Mouse (Mus musculus) Muller cell, postnatal 12 days (primary cell): ENCODE data around the gene Eci1.
A peak's percentile ranks its signal among the peaks of the same experiment; 100 is the strongest.
"Not testable (repeated sequence)": the region's sequence is repeated elsewhere in the genome, so short reads cannot be mapped to it uniquely, and the experiment has no call there.

Experiments used
- DNase-seq: peaks from one replicate; pipeline ENCODE4 v3.0.0-alpha.2; 2015; ENCODE audit errors: inconsistent ontology term

Eci1 gene

GRCm38 (mm10) chr17:24426471-24427169 is at the start of gene Eci1:
TSS of gene Eci1 (plus strand) at chr17:24426641.
- peak; percentile 98 for DNase-seq

- DNase-seq = no peak
Observed at GRCm38 (mm10) chr17:24378496-24378895, 47.9 kb upstream of the Eci1 start.

DNA sequence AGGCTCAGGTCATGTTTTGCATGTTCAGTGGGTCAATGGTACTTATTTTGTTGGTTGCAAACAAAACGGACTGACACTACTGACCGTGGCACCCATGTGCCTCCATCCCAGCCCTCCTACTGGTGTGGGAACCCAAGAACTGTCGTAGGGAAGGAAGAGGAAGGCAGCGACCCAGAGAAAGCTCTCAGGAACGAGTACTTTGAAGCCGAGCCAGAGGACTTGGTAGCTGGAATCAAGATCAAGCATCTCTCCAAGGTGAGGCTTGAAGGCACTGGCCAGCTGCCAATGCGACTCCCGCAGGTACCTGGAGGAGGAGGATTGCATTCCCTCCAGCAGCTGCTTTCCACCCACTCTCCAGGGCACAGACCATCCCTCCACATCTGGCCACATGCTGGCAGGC is 42.7 kb upstream of the Eci1 start:
- no peak for DNase-seq

DNA sequence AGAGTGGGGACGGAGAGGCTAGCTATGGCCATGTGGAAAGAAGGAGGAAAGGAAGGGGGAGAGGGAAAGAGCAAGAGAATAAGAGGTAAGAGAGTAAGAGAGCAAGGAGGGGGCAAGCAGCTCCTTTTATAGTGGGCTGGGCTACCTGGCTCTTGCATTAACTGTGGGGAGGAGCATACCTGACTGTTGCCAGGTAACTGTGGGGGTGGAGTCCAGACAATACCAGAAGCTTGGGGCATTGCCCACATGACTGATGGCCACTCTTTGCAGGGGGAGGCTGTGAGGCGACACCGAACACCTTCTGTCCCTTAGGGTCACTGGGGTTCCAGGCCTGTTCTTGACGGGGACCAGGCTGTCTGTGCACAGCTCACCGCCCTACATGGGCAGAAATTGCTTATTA is 37.7 kb upstream of the Eci1 start:
- no peak for DNase-seq

DNA sequence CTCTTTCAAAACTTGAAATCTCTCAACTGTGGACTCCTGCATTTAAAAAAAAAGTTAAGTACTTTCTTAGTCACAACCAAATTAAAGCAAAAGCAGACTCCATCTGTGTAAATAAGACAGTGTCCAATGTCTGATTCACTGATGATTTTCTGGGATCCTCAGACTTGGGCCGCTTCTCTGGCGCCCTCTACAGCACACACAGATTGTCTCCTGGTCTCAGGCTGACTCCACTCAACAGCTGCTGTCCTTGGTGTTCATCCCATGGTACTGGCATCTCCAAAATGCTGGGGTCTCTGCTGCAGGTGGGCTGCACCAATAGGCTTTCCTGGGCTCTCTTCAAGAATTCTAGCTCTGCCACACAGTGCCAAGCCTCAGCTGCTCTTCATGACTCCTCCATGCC is 36.6 kb upstream of the Eci1 start:
- peak; percentile 27 for DNase-seq

DNA sequence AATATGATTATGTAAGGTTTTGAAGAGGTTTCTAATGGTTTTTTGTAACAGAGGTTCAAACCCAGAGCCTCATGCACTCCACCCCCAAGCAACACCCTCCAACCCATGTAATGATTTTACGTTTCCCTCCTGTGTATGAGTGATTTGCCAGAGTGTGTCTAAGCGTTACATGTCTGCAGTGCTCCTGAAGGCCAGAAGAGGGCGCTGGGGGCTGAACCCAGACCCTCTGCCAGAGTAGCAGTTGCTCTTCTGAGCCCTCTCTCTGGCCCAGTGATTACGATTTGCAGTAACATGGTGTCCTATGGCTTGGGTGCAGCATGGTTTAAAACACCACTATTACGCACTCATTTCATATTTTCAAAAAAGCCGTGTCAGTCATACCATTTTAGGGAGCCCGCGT is 35.3 kb upstream of the Eci1 start:
- no peak for DNase-seq

GRCm38 (mm10) chr17:24393527-24393926 is 32.9 kb upstream of the Eci1 start:
- no peak for DNase-seq

- no peak for DNase-seq
Observed at GRCm38 (mm10) chr17:24394456-24394855, 32.0 kb upstream of the Eci1 start.

DNA sequence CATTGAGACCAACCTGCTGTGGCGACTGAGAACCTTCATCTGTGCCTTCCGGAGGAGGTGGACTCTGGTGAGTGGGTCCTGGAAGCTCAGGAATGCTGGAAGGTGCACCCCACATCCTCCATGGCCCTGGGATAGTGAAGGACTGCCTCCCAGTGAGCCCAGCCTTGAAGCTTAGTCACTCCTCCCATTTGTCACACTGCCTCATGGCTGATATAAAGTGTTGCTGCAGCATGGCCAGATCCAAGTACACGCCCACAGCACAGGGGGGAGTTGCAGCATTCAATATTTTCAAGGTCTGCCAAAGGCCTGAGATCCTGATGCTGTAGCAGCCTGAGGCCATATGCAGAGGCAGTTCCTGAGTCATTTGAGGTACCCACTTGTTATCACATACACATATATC is 24.1 kb upstream of the Eci1 start:
- DNase-seq = no peak

GRCm38 (mm10) chr17:24407116-24407803 is 19.2 kb upstream of the Eci1 start:
- no peak for DNase-seq

GRCm38 (mm10) chr17:24413557-24414211 is 12.8 kb upstream of the Eci1 start:
- no peak for DNase-seq

DNA sequence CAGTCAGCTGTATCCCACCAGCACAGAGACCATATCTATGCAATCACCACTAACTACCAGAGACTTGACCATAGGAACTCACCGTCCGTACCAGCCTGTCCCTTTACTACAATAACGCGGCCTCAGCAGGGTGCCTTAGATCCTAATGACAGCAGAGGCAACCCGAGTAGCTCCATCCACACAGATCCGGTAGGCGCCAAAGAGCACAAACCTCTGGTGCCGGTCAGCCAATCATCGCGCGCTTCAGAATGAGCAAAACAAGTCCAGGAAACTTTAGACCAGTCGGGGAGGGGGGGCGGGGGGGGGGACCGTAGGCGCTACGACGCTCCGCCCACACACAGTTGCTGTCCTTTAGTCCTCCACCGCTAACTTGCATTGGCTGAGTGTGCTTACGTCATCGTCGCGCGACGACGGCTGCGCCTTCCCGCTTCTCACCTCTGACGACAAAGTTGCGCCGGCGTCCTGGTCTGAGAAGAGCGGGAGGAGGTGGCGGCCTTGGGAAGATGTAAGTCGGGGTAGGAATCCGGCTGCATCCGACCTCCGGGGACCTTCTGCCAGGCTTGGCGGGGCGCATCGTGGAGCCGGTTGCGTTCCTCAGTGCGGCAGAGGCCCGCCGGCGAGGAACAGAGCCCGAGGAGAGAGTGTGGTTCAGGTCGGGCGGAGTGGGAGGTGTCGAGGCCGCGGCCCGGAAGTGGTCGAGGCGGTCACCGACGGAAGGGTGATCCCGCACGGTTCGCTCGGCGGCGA is 12.0 kb upstream of the Eci1 start, which contains the start of gene Rnps1:
Rnps1 (plus strand) TSS at position 336 of the 747 bp plus-strand sequence.
- DNase-seq = peak; percentile 99

- DNase-seq = no peak
Observed at GRCm38 (mm10) chr17:24415011-24415410, 11.4 kb upstream of the Eci1 start.

- DNase-seq = no peak
Observed at GRCm38 (mm10) chr17:24416051-24416652, 10.3 kb upstream of the Eci1 start.

GRCm38 (mm10) chr17:24423114-24423513 is 3.3 kb upstream of the Eci1 start:
- no peak for DNase-seq

- no peak for DNase-seq
Observed at GRCm38 (mm10) chr17:24424489-24424888, 2.0 kb upstream of the Eci1 start.

- DNase-seq = not testable (repeated sequence)
Observed at GRCm38 (mm10) chr17:24425326-24425725, 1.1 kb upstream of the Eci1 start.

DNA sequence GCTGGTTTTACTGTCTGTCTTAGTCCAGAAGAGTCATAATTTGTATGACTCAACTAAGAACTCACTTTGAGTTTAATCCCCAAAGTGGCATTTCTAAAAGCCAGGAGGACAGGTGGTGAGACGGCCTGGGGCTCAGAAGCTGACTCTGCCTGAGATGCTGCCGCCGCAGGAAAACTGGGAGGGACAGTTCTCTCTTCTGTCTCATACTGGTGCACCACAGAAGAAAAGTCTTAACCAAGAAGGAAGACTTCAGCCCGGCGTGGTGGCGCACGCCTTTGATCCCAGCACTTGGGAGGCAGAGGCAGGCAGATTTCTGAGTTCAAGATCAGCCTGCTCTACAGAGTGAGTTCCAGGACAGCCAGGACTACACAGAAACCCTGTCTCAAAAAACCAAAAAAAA is 536 bp upstream of the Eci1 start:
- no peak for DNase-seq

- no peak for DNase-seq
Observed at GRCm38 (mm10) chr17:24427170-24427557, 723 bp downstream of the Eci1 start.

- DNase-seq = no peak
Observed at GRCm38 (mm10) chr17:24429201-24429983, 3.0 kb downstream of the Eci1 start.

- DNase-seq = peak; percentile 25
Observed at GRCm38 (mm10) chr17:24437016-24437415, 10.6 kb downstream of the Eci1 start.
